Mouse (Mus musculus) thymus, adult 2 months (tissue): ENCODE data around the gene Gemin5.

Experiments
- CTCF ChIP-seq: fragments of 200-500 bp; IDR thresholded peaks from 2 replicates; pipeline ENCODE4 v1.5.1; 2012; ENCODE audit warnings: mild to moderate bottlenecking, control low read depth, low read length, moderate library complexity, borderline replicate concordance; ENCODE audit not compliant: control insufficient read depth, poor library complexity, insufficient read depth; ENCODE audit errors: extremely low read depth
- POLR2A ChIP-seq: fragments of 200-500 bp; IDR thresholded peaks from 2 replicates; pipeline ENCODE4 v1.6.1; 2012; ENCODE audit warnings: mild to moderate bottlenecking, low read length, control low read depth, moderate library complexity; ENCODE audit not compliant: control insufficient read depth, poor library complexity, insufficient read depth; ENCODE audit errors: extremely low read depth

GRCm38 (mm10) chr11:58096821-58097620, 71.3 kb downstream of the Gemin5 start:
- TF ChIP-seq CTCF (no peak), POLR2A (no peak)
